Mouse (Mus musculus) megakaryocyte progenitor cell, adult 5-6 weeks (primary cell): ENCODE results near the gene Pld2. TPM values are rescaled to one million over a fixed set of nuclear protein-coding genes. Genes with fewer than 3 reads are reported as not detected.

Source experiments
- ATAC-seq: replicated peaks from 2 replicates; pipeline ENCODE4 v1.8.0; 2016; ENCODE audit warnings: mild to moderate bottlenecking, moderate TSS enrichment, inconsistent platforms; ENCODE audit not compliant: poor library complexity
- total RNA-seq, 2 experiments: library from RNA; stranded (forward) in 1 of 2; stranded (reverse) in 1 of 2; fragments of 157-497, 149-512 nt in 1 of 2; fragments of 200-1000 nt in 1 of 2; gene quantifications; 2 replicates each; pipeline versions ENCODE4 v1.2.3 to v1.2.4; 2015 to 2017

Gene Pld2
- total RNA-seq, 2 experiments from 2014 or later = 0.07 to 0.25 TPM

DNA sequence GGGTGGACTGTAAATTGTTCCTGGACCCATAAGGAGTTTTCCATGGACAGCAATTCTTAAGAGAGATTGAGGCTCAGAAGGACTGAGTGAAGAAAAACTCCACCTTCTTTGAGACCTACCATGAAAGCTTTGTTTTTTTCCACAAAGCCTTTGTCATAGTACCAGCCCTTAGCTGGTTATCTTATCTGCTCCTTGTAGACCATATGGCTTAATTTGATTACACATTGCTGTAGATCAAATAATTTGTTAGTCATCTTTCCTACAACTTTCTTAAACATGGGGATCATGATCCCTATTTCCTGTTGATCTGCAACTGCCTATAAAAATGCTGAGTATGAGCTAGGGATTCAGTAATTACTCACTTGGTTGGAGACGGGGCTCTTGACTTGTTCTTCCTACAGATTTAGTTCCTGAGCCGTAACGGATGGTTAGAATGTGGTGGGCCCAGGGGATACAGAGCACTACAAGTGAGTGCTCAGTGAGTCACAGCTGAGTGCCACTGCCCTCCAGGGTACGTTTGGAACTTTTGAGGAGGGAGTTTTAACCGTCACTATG is 32.6 kb downstream of the Pld2 start:
- ATAC-seq = 0 out of 2 replicates have a peak, but pooled peaks have one; percentile 34

- ATAC-seq = no peak
Measured at GRCm38 (mm10) chr11:70573872-70574271, 34.0 kb downstream of the Pld2 start.

DNA sequence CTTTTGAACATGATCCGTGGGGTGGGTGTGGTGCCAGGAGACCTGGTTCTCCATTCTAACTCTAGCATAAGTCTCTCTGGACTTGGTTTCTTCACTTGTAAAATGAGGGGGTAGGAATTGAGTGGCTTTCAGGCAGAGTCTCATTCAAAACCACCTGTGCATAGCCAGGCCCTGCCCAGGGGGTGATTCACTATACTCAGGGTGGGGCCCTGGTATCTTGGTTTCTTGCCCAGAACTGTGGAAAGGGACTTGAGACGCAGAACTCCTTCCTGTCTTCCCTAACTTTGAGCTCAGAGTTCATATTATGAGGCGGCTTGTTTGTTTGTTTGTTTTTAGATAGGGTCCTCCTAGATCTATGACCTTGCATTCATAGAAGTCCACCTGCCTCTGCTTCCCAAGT is 37.3 kb downstream of the Pld2 start:
- no peak for ATAC-seq

DNA sequence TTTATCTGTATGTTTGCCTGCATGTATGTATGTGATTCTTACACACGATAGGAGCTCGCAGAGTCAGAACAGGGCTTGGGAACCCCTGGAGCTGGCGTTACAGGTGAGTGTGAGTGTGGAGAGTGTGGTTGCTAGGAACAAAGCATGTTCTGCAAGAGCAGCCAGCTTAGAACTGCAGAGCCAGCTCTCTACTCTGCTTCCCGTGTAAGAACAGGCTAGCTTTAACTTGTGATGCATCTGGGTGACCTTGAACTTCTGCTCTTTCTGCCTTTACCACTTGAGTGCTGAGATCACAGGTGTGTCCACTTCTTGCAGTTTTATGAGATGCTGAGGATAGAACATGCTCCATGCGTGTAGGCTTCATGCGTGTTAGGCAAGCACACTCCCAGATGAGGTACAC is 39.1 kb downstream of the Pld2 start:
- ATAC-seq = no peak

DNA sequence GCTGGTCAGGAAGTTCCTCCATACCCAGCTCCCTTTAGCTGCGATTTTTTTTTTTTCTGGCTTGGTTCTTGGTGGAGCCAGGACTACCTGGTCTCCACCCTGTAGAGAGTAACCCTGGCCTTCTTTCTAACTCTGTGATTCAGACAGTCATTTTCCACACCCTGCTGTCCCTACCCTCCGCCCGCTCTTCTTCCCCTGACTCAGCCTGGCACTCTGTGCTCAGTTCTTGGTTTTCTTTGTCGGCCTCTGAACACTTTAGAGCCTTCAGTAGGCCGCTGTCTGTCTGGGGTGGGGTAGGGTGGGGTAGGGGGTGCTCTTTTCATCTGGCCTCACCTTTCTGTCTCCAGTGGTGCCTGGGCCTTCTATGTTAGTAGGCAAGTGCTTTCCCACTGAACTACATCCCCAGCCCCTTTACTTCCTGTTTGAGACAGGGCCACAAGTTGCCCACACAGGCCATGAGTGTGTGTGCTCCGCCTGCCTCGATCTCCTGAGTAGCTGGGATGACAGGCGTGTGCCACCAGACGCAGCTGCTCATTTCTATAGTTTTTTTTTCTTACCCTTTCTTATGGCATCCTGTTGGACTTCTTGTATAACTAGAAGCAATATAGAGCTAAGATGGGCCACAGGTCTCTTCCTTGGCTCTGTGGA is 40.0 kb downstream of the Pld2 start:
- no peak; the same call in 1 of the 2 replicates for ATAC-seq

- ATAC-seq = peak; percentile 33; the same call in 1 of the 2 replicates
Measured at GRCm38 (mm10) chr11:70580358-70580720, 40.5 kb downstream of the Pld2 start.

DNA sequence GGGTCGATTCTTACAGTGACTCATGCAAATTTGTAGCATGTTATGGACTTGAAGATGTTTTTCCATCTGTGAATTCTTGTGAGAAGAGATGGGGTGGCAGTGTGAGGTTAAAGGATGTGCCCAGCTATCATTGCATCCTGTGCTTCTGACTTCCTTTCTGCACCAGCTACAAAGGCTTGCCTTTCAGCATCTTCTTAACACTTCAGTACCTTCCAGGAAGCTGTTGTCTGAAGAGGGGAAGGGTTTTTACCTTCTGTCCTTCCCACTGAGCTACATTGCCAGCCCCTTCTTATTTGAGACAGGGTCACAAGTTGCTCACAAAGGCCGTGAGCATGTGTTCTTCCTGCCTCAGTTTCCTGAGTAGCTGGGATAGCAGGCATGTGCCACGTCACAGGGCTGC is 41.1 kb downstream of the Pld2 start:
- ATAC-seq = no peak

DNA sequence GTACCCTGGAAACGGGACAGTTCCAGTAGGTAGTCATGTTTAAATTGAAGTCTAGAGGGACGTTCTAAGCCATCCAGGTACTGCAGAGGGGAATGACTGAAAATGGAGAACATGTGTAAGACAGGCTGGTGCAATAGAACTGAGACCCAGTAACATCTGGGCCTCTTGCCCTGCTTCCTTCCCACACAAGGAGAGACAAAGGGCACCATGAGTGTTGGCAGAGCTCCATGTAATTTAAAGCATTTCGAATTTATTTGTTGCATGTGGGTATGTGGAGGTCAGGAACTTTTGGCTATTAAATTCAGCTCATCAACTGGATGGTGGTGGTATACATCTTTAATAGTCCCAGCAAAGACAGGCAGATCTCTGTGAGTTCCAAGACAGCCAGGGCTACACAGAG is 42.3 kb downstream of the Pld2 start:
- no peak for ATAC-seq

- peak; percentile 45; the same call in 1 of the 2 replicates for ATAC-seq
Measured at GRCm38 (mm10) chr11:70583022-70583714, 43.3 kb downstream of the Pld2 start.

DNA sequence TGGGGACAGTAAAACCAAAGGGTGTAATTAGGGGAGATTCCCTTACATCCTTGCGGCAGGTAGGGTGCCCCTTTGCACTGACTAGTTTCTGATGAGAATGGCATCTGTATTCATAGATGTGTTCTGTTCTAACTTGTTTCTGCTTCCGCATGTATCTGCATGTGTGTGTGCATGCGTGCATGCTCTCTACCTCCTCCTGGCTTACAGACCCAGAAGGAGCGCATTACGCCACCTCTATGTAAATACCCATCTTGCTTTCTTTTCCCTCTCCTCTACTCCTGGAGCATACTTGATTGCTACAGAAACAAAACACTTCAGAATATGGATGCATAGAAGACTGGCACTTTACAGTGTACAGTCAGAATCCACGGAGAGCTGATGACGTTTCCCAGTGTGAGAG is 43.9 kb downstream of the Pld2 start:
- ATAC-seq = no peak

- ATAC-seq = no peak
Measured at GRCm38 (mm10) chr11:70585457-70585856, 45.6 kb downstream of the Pld2 start.

- ATAC-seq = no peak
Measured at GRCm38 (mm10) chr11:70586261-70586660, 46.4 kb downstream of the Pld2 start.

GRCm38 (mm10) chr11:70586954-70587353 is 47.1 kb downstream of the Pld2 start:
- no peak for ATAC-seq

GRCm38 (mm10) chr11:70591733-70592132 is 51.9 kb downstream of the Pld2 start:
- no peak for ATAC-seq

DNA sequence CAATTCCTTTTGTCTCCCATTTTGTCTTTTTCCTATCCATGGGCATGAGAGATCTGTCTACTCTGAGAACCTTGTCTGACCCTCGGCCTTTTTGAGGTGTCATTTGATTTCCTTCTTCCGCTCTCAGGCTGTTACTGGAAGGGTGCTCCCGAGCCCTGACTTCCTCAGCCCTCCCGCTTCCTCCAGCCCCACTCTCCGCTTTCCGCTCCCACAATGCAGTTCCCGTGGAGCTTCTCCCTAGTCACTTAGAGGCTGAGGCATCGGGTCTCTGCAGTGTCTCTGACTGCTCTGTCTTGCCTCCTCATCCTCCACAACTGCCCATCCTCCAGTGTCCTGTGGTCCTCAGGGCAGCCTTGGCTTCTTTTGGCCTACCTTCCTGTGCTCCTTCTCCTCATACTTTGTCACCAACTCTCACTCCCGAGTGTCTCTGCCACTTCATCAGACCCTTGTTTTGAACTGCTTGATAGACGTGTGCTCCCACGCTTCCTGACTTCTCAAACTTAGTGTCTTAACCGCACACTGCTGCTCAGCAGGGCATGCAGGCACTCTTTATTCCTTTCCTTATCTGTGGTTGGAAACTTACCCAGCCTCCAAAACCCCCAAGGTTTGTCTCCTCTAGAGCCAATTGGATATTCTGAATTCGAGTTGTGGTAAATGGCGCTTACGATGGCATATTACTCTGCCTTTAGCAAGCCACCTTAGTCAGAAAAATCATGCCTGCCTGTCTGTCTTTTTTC is 54.6 kb downstream of the Pld2 start:
- no peak for ATAC-seq

- ATAC-seq = no peak
Measured at GRCm38 (mm10) chr11:70595638-70596037, 55.8 kb downstream of the Pld2 start.

- ATAC-seq = no peak
Measured at GRCm38 (mm10) chr11:70596094-70596493, 56.2 kb downstream of the Pld2 start.

- peak; percentile 79 for ATAC-seq
Measured at GRCm38 (mm10) chr11:70597301-70597700, 57.4 kb downstream of the Pld2 start.

GRCm38 (mm10) chr11:70598451-70598953 is 58.6 kb downstream of the Pld2 start:
- ATAC-seq = no peak

GRCm38 (mm10) chr11:70605024-70605566 is 65.2 kb downstream of the Pld2 start:
- peak; percentile 86 for ATAC-seq

GRCm38 (mm10) chr11:70606717-70607116 is 66.9 kb downstream of the Pld2 start:
- no peak for ATAC-seq
